Mouse (Mus musculus) embryonic facial prominence, embryonic 11.5 days (tissue): ENCODE measurements around the gene Mei1. TPM values are rescaled to one million over a fixed set of nuclear protein-coding genes. Genes with fewer than 3 reads are reported as not detected.
A peak's percentile ranks its signal among the peaks of the same experiment; 100 is the strongest.

ENCODE experiments used
- ATAC-seq: fragments of 200-750 bp; cut with Nextera tagmentation; replicated peaks from 2 replicates; pipeline ENCODE4 v1.8.0; 2017; ENCODE audit warnings: low read depth; ENCODE audit not compliant: insufficient number of reproducible peaks, low FRiP score, low TSS enrichment
- DNase-seq: peaks from one replicate; pipeline ENCODE4 v3.0.0-alpha.2; 2015; ENCODE audit warnings: low spot score
- H3K27ac ChIP-seq: fragments of 300-500 bp; sonication (generic); replicated peaks from 2 replicates; pipeline ENCODE4 v1.5.1; 2014; ENCODE audit warnings: mild to moderate bottlenecking, low read depth, low read length, control low read depth
- H3K27me3 ChIP-seq: fragments of 300-500 bp; sonication (generic); 2 replicates; pipeline ENCODE4 v1.6.1; 2014; ENCODE audit warnings: mild to moderate bottlenecking, low read length, moderate library complexity, mixed read lengths; ENCODE audit not compliant: control insufficient read depth, insufficient read depth
- H3K36me3 ChIP-seq: fragments of 300-500 bp; sonication (generic); replicated peaks from 2 replicates; pipeline ENCODE4 v1.6.1; 2014; ENCODE audit warnings: low read depth, mild to moderate bottlenecking, low read length, moderate library complexity, mixed read lengths; ENCODE audit not compliant: control insufficient read depth, insufficient read depth
- H3K4me1 ChIP-seq: fragments of 300-500 bp; sonication (generic); 2 replicates; pipeline ENCODE4 v1.6.1; 2014; ENCODE audit warnings: low read length, mixed read lengths; ENCODE audit not compliant: control insufficient read depth, insufficient read depth
- H3K4me2 ChIP-seq: fragments of 300-500 bp; sonication (generic); 2 replicates; pipeline ENCODE4 v1.6.1; 2014; ENCODE audit warnings: low read depth, mild to moderate bottlenecking, control low read depth, low read length, moderate library complexity
- H3K4me3 ChIP-seq: fragments of 300-500 bp; sonication (generic); 2 replicates; pipeline ENCODE4 v1.5.1; 2014; ENCODE audit warnings: low read depth, low read length, control low read depth
- H3K9ac ChIP-seq: fragments of 300-500 bp; sonication (generic); replicated peaks from 2 replicates; pipeline ENCODE4 v1.6.1; 2014; ENCODE audit warnings: mild to moderate bottlenecking, control low read depth, low read length
- H3K9me3 ChIP-seq: fragments of 300-500 bp; sonication (generic); replicated peaks from 2 replicates; pipeline ENCODE4 v1.6.1; 2016; ENCODE audit warnings: mild to moderate bottlenecking, low read length, inconsistent platforms, mixed read lengths; ENCODE audit not compliant: control insufficient read depth
- WGBS: fragments of 180-500 bp; shearing (Covaris S2); extraction: QIAGEN DNeasy Blood & Tissue Kit; methylation state at CpG from one replicate; pipeline ENCODE4 v1.1.7; 2014; 5-methylcytosine and 5-hydroxymethylcytosine counted together
- polyA plus RNA-seq: library from polyadenylated mRNA; unstranded; fragments of >200 nt; fragmentation: Nextera tagmentation; extraction: Ambion mirVana; gene quantifications from 2 replicates; pipeline ENCODE4 v1.2.1, GENCODE M21; 2014

Mei1 gene
- polyA plus RNA-seq, 1 experiment from 2014 or later: not detected

GRCm38 (mm10) chr15:82147611-82148111 lies 77.9 kb downstream of the Mei1 start:
- H3K27me3 ChIP-seq: no peaks in the 10 kb centered on the region

GRCm38 (mm10) chr15:82148510-82148911 lies 78.7 kb downstream of the Mei1 start:
- no peak overlapping the region for H3K27ac ChIP-seq
- peak overlapping the region; percentile 76 for H3K4me2 ChIP-seq
- H3K27me3 ChIP-seq: no peaks in the 10 kb centered on the region
- H3K36me3 ChIP-seq: no peaks in the 10 kb centered on the region
- WGBS: 32% methylated on average over 9 of the region's 9 CpGs
- peak overlapping the region; percentile 85 for H3K4me3 ChIP-seq
- H3K4me1 ChIP-seq: no peaks in the 10 kb centered on the region; the same call in 1 of the 2 replicates
- DNase-seq: no peak
- peak overlapping the region; percentile 82 for H3K9ac ChIP-seq
- no peaks in the 10 kb centered on the region for H3K9me3 ChIP-seq
- no peak for ATAC-seq

More at GRCm38 (mm10) chr15:82147611-82148111, 77.9 kb downstream of the Mei1 start:
- DNase-seq (peak; percentile 73), ATAC-seq (peak; percentile 1; the same call in 1 of the 2 replicates)
- Histone ChIP-seq H3K4me3 (peak overlapping the region; percentile 85), H3K9me3 (no peaks in the 10 kb centered on the region), H3K9ac (peak overlapping the region; percentile 82), H3K4me2 (peak overlapping the region; percentile 76), H3K27ac (peak overlapping the region; percentile 93), H3K36me3 (no peaks in the 10 kb centered on the region), H3K4me1 (no peaks in the 10 kb centered on the region; the same call in 1 of the 2 replicates)
- under 1% methylated on average over 39 of the region's 50 CpGs for WGBS

- Histone ChIP-seq H3K9me3 (no peaks in the 10 kb centered on the region), H3K4me3 (no peak overlapping the region), H3K27ac (no peak overlapping the region), H3K9ac (no peak overlapping the region), H3K4me2 (no peak overlapping the region), H3K36me3 (no peaks in the 10 kb centered on the region), H3K4me1 (no peaks in the 10 kb centered on the region; the same call in 1 of the 2 replicates), H3K27me3 (no peaks in the 10 kb centered on the region)
- no peak for DNase-seq
- ATAC-seq: no peak
Observed at GRCm38 (mm10) chr15:82150042-82150441, 80.2 kb downstream of the Mei1 start.

- Histone ChIP-seq H3K9ac (no peak overlapping the region), H3K36me3 (no peaks in the 10 kb centered on the region), H3K27ac (no peak overlapping the region), H3K4me2 (no peak overlapping the region), H3K9me3 (no peaks in the 10 kb centered on the region), H3K4me1 (no peaks in the 10 kb centered on the region; the same call in 1 of the 2 replicates), H3K4me3 (no peak overlapping the region), H3K27me3 (no peaks in the 10 kb centered on the region)
- no peak for ATAC-seq
- 86% methylated on average over 4 of the region's 4 CpGs for WGBS
- DNase-seq: no peak
Observed at GRCm38 (mm10) chr15:82151176-82151575, 81.4 kb downstream of the Mei1 start.

GRCm38 (mm10) chr15:82152022-82152421 lies 82.2 kb downstream of the Mei1 start:
- Histone ChIP-seq H3K27ac (no peak overlapping the region), H3K9me3 (no peaks in the 10 kb centered on the region), H3K36me3 (no peaks in the 10 kb centered on the region), H3K9ac (no peak overlapping the region), H3K4me1 (no peaks in the 10 kb centered on the region; the same call in 1 of the 2 replicates), H3K4me2 (no peak overlapping the region), H3K4me3 (no peak overlapping the region), H3K27me3 (no peaks in the 10 kb centered on the region)
- WGBS: 84% methylated on average over 12 of the region's 12 CpGs
- no peak for ATAC-seq
- DNase-seq: no peak

- no peak for ATAC-seq
- no peaks in the 10 kb centered on the region; the same call in 1 of the 2 replicates for H3K4me1 ChIP-seq
- no peak overlapping the region for H3K4me2 ChIP-seq
- DNase-seq: no peak
- H3K27me3 ChIP-seq: no peaks in the 10 kb centered on the region
- H3K9ac ChIP-seq: no peak overlapping the region
- H3K9me3 ChIP-seq: no peaks in the 10 kb centered on the region
- H3K4me3 ChIP-seq: no peak overlapping the region
- 86% methylated on average over 7 of the region's 7 CpGs for WGBS
- no peak overlapping the region for H3K27ac ChIP-seq
- H3K36me3 ChIP-seq: no peaks in the 10 kb centered on the region
Observed at GRCm38 (mm10) chr15:82152435-82152834, 82.6 kb downstream of the Mei1 start.

- Histone ChIP-seq H3K36me3 (no peaks in the 10 kb centered on the region), H3K4me2 (no peak overlapping the region), H3K27me3 (no peaks in the 10 kb centered on the region), H3K9ac (no peak overlapping the region), H3K9me3 (no peaks in the 10 kb centered on the region), H3K4me1 (no peaks in the 10 kb centered on the region; the same call in 1 of the 2 replicates), H3K27ac (no peak overlapping the region), H3K4me3 (no peak overlapping the region)
- DNase-seq: no peak
- WGBS: 89% methylated on average over 6 of the region's 6 CpGs
- no peak for ATAC-seq
Observed at GRCm38 (mm10) chr15:82156298-82156697, 86.5 kb downstream of the Mei1 start.

- DNase-seq (no peak), ATAC-seq (no peak)
- H3K36me3 ChIP-seq: no peaks in the 10 kb centered on the region
- no peaks in the 10 kb centered on the region for H3K9me3 ChIP-seq
- H3K9ac ChIP-seq: no peak overlapping the region
- H3K4me1 ChIP-seq: no peaks in the 10 kb centered on the region; the same call in 1 of the 2 replicates
- no peaks in the 10 kb centered on the region for H3K27me3 ChIP-seq
- H3K4me3 ChIP-seq: no peak overlapping the region
- no peak overlapping the region for H3K27ac ChIP-seq
- H3K4me2 ChIP-seq: no peak overlapping the region
- 79% methylated on average over 10 of the region's 10 CpGs for whole genome bisulfite sequencing
Observed at GRCm38 (mm10) chr15:82156902-82157301, 87.1 kb downstream of the Mei1 start.
